Mouse (Mus musculus) frontal cortex, postnatal 14 days (tissue): Measurements from ENCODE around the gene Ctla4.

Experiments used
- DNase-seq, 2 experiments: peaks; one replicate each; pipeline ENCODE4 v3.0.0; 2022; ENCODE audit warnings: low spot score in 2 of 2

The Ctla4 gene

GRCm38 (mm10) chr1:60865167-60865566 is 21.6 kb upstream of the Ctla4 start:
- no peak for DNase-seq

- no peak for DNase-seq
Measured at GRCm38 (mm10) chr1:60866043-60866442, 20.8 kb upstream of the Ctla4 start.

GRCm38 (mm10) chr1:60868333-60869277 is 18.2 kb upstream of the Ctla4 start:
- peak in 1 of 2 experiments; percentile 49 for DNase-seq

GRCm38 (mm10) chr1:60875267-60875666 is 11.5 kb upstream of the Ctla4 start:
- no peak for DNase-seq

GRCm38 (mm10) chr1:60880116-60880867 is 6.5 kb upstream of the Ctla4 start:
- no peak for DNase-seq

GRCm38 (mm10) chr1:60882792-60883191 is 4.0 kb upstream of the Ctla4 start:
- DNase-seq: no peak

- no peak for DNase-seq
Measured at GRCm38 (mm10) chr1:60883279-60883678, 3.5 kb upstream of the Ctla4 start.

GRCm38 (mm10) chr1:60884611-60885010 is 2.2 kb upstream of the Ctla4 start:
- DNase-seq: no peak

- DNase-seq: no peak
Measured at GRCm38 (mm10) chr1:60898127-60898932, 11.5 kb downstream of the Ctla4 start.

- no peak for DNase-seq
Measured at GRCm38 (mm10) chr1:60898933-60899210, 12.1 kb downstream of the Ctla4 start.

GRCm38 (mm10) chr1:60899244-60899643 is 12.4 kb downstream of the Ctla4 start:
- no peak for DNase-seq

- no peak for DNase-seq
Measured at GRCm38 (mm10) chr1:60902547-60902946, 15.7 kb downstream of the Ctla4 start.

- DNase-seq: no peak
Measured at GRCm38 (mm10) chr1:60903126-60903525, 16.3 kb downstream of the Ctla4 start.

- DNase-seq: no peak
Measured at GRCm38 (mm10) chr1:60904456-60904978, 17.7 kb downstream of the Ctla4 start.

GRCm38 (mm10) chr1:60907466-60907865 is 20.7 kb downstream of the Ctla4 start:
- no peak for DNase-seq

- no peak for DNase-seq
Measured at GRCm38 (mm10) chr1:60908751-60909161, 22.0 kb downstream of the Ctla4 start.

GRCm38 (mm10) chr1:60909746-60910145 is 22.9 kb downstream of the Ctla4 start:
- DNase-seq: no peak

GRCm38 (mm10) chr1:60910796-60911195 is 24.0 kb downstream of the Ctla4 start:
- no peak for DNase-seq

- DNase-seq: no peak
Measured at GRCm38 (mm10) chr1:60911631-60912030, 24.8 kb downstream of the Ctla4 start.

- no peak for DNase-seq
Measured at GRCm38 (mm10) chr1:60913305-60913704, 26.5 kb downstream of the Ctla4 start.

GRCm38 (mm10) chr1:60916281-60916781 is 29.5 kb downstream of the Ctla4 start:
- DNase-seq: no peak
